ENCODE assay signal across 23 mouse cellular contexts in the genomic region with DNA sequence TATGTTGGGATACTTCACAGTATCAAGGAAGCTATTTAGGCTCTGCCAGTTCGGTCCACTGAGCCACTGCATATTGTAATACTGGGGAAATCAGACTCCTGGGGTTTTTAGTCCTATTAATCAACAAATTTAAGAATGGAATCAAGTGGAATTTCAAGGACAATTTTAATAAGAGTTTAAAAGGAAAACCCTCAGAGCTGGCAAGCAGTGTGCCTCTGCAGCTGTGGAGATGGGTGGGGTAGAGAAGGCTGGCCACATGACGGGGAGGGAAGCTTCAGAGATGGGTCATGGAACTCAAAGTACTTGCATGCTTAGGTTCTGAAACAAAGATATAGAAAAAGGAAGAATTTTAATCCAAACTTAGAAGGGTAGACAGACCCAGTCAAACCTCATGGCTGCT.
A peak's percentile ranks its signal among the peaks of the same experiment; 100 is the strongest.
DNase-seq lines count a peak whose midpoint lies in the region; ATAC-seq and TF ChIP-seq lines count a peak whose summit lies in the region.
"Had no signal": no experiment of that assay in that cellular context is flagged by ENCODE, and none has a peak within 500 bp of the region (broad histone marks: within the 10 kb centered on the region; RNA-seq: fewer than 3 reads in every experiment).

No protein-coding gene starts in this region.

- no peaks in the 10 kb centered on the region; the same call in 1 of the 2 replicates for H3K36me3 ChIP-seq in heart, adult 2 months (ENCODE audit: control insufficient read depth, insufficient read depth, low read length)
- no peaks in the 10 kb centered on the region for H3K36me3 ChIP-seq in limb, embryonic 13.5 days
- H3K36me3 ChIP-seq in limb, embryonic 10.5 days = no peaks in the 10 kb centered on the region
- H3K36me3 ChIP-seq: forebrain, embryonic 10.5 days; heart, embryonic 10.5 days; hindbrain, embryonic 10.5 days; intestine, embryonic 15.5 days had no signal

- H3K4me2 ChIP-seq in limb, embryonic 13.5 days (replicated peaks) = no peak overlapping the region
- H3K4me2 ChIP-seq: hindbrain, embryonic 14.5 days; intestine, embryonic 15.5 days had no signal

- H3K4me1 ChIP-seq in heart, adult 2 months (ENCODE audit: control insufficient read depth, insufficient read depth, low read length) = peaks cover 1% of the 10 kb centered on the region
- H3K4me1 ChIP-seq in limb, embryonic 13.5 days = peaks cover 32% of the 10 kb centered on the region
- H3K4me1 ChIP-seq in limb, embryonic 10.5 days = peaks cover 7% of the 10 kb centered on the region
- H3K4me1 ChIP-seq: heart, embryonic 10.5 days; hindbrain, embryonic 10.5 days; intestine, embryonic 15.5 days had no signal

- no peak for TF ChIP-seq CTCF in gastrocnemius, adult 2 months (IDR thresholded peaks at IDR 0.05)
- TF ChIP-seq CTCF in heart, adult 2 months (IDR thresholded peaks at IDR 0.05) = no peak

- H3K27me3 ChIP-seq in heart, adult 2 months (ENCODE audit: control insufficient read depth, insufficient read depth, low read length) = no peaks in the 10 kb centered on the region
- H3K27me3 ChIP-seq in limb, embryonic 13.5 days = no peaks in the 10 kb centered on the region
- H3K27me3 ChIP-seq in limb, embryonic 10.5 days (ENCODE audit: low read depth, poor library complexity, severe bottlenecking) = no peaks in the 10 kb centered on the region
- H3K27me3 ChIP-seq: CH12.LX; intestine, embryonic 15.5 days had no signal

- TF ChIP-seq EP300 in heart, adult 2 months (IDR thresholded peaks at IDR 0.05; ENCODE audit: insufficient read depth, low read depth, low read length) = no peak

- WGBS in heart, adult 2 months = 71% methylated on average over 2 of the region's 2 CpGs
- WGBS in limb, embryonic 13.5 days = 85% methylated on average over 2 of the region's 2 CpGs
- 95% methylated on average over 2 of the region's 2 CpGs for WGBS in limb, embryonic 10.5 days

- H3K79me2 ChIP-seq in heart, adult 2 months (replicated peaks; ENCODE audit: control insufficient read depth, insufficient read depth, low read length) = no peaks in the 10 kb centered on the region

- no peak overlapping the region for H3K4me3 ChIP-seq in gastrocnemius, adult 2 months
- no peak overlapping the region for H3K4me3 ChIP-seq in heart, adult 2 months
- H3K4me3 ChIP-seq in limb, embryonic 13.5 days = no peak overlapping the region
- no peak overlapping the region for H3K4me3 ChIP-seq in limb, embryonic 10.5 days
- H3K4me3 ChIP-seq: erythroblast, embryonic 14.5 days; forebrain, embryonic 10.5 days; heart, embryonic 10.5 days; hindbrain, embryonic 10.5 days; intestine, embryonic 15.5 days had no signal

- ATAC-seq in limb, embryonic 13.5 days (ENCODE audit: low FRiP score, low read depth) = no peak
- ATAC-seq: forebrain, embryonic 14.5 days; intestine, embryonic 15.5 days had no signal

- DNase-seq in gastrocnemius, adult 2 months = peak; percentile 38
- no peak for DNase-seq in gastrocnemius, adult 18-20 months (ENCODE audit: low spot score)
- peak in 1 of 2 experiments; percentile 21 for DNase-seq in heart, adult 2 months
- no peak for DNase-seq in heart, postnatal 10 days
- no peak for DNase-seq in limb, embryonic 10.5 days (ENCODE audit: low spot score)
- DNase-seq in left cerebral cortex, postnatal 25 days (ENCODE audit: low spot score in 2 of 2) = no peak
- DNase-seq in thymus, postnatal 10 days (ENCODE audit: low spot score in 2 of 2) = no peak
- DNase-seq: adrenal gland, adult 2 months; adrenal gland, postnatal 25 days; cerebellum, adult 18-20 months; cerebellum, adult 9-11 months; cerebellum, postnatal 36 days; gastrocnemius, postnatal 36 days; kidney, adult 8-10 months had no signal

- H3K9ac ChIP-seq in heart, adult 2 months (ENCODE audit: low read depth, low read length) = no peak overlapping the region
- no peak overlapping the region for H3K9ac ChIP-seq in limb, embryonic 13.5 days
- H3K9ac ChIP-seq: hindbrain, embryonic 14.5 days; intestine, embryonic 15.5 days had no signal

- H3K27ac ChIP-seq in gastrocnemius, adult 2 months = peak overlapping the region; percentile 46
- H3K27ac ChIP-seq in heart, adult 2 months = peak overlapping the region; percentile 13; the same call in 1 of the 2 replicates
- peak overlapping the region; percentile 70; the same call in 1 of the 2 replicates for H3K27ac ChIP-seq in limb, embryonic 13.5 days
- H3K27ac ChIP-seq in limb, embryonic 10.5 days = no peak overlapping the region
- H3K27ac ChIP-seq: forebrain, embryonic 10.5 days; heart, embryonic 10.5 days; hindbrain, embryonic 10.5 days; hindbrain, embryonic 14.5 days; intestine, embryonic 15.5 days had no signal

- TF ChIP-seq POLR2A in heart, adult 2 months (IDR thresholded peaks at IDR 0.05; ENCODE audit: insufficient read depth, low read depth, low read length) = no peak

- H3K9me3 ChIP-seq in limb, embryonic 13.5 days = no peaks in the 10 kb centered on the region
- H3K9me3 ChIP-seq in limb, embryonic 10.5 days (replicated peaks) = no peaks in the 10 kb centered on the region
- H3K9me3 ChIP-seq: forebrain, embryonic 10.5 days; heart, embryonic 10.5 days; hindbrain, embryonic 10.5 days; intestine, embryonic 15.5 days had no signal

- intact Hi-C loops in gastrocnemius, adult 2 months (cut with DNase I) = no loop called here
- intact Hi-C loops in heart, adult 2 months (cut with DNase I) = no loop called here
- intact Hi-C loops in heart, postnatal 10 days (cut with DNase I) = no loop called here
- intact Hi-C loops in left cerebral cortex, postnatal 25 days (cut with DNase I) = no loop called here
